Mouse (Mus musculus): ENCODE results near the gene Apoa2. TPM values are rescaled to one million over a fixed set of nuclear protein-coding genes. Genes with fewer than 3 reads are reported as not detected.

Apoa2 gene
- polyA plus RNA-seq, 1 experiment from 2014 or later: 11.9 TPM

GRCm38 (mm10) chr1:171230215-171230614 is 5.4 kb downstream of the Apoa2 start:
- H3K36me3 ChIP-seq (ENCODE audit: control insufficient read depth, insufficient read depth): peaks cover 13% of the 10 kb centered on the region
- no peak overlapping the region for H3K27ac ChIP-seq (ENCODE audit: low read length)
- H3K9me3 ChIP-seq (replicated peaks; ENCODE audit: control insufficient read depth, low read length): no peaks in the 10 kb centered on the region
- H3K4me2 ChIP-seq (ENCODE audit: low read depth, low read length): no peak overlapping the region
- 79% methylated on average over 3 of the region's 3 CpGs for WGBS
- ATAC-seq (replicated peaks; ENCODE audit: extremely low read depth, insufficient read depth, low FRiP score): no peak
- no peaks in the 10 kb centered on the region for H3K27me3 ChIP-seq (ENCODE audit: control insufficient read depth, insufficient read depth, low read length)
- H3K4me1 ChIP-seq (ENCODE audit: control insufficient read depth, insufficient read depth, low read length): no peaks in the 10 kb centered on the region
- no peak overlapping the region for H3K9ac ChIP-seq (ENCODE audit: low read length)
- H3K4me3 ChIP-seq (ENCODE audit: low read length): no peak overlapping the region

DNA sequence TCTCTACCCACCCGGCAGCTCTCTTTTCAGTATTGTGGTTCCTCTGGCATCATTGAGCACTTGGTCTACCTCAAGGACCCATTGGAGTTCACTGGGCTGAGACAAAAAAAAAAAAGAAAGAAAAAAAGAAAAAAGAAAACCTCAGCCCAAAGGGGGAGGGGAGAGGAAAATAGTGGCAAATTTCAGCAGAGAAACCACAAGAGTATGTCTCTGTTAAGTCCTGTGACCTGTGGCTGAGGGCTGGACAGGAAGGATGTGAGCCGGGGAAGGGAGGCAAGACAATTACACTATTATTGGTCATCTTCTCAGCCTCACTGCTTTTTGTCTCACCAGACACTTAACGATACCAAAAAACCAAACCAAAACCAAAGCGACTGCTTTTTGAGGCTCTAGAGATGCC is 7.0 kb downstream of the Apoa2 start:
- H3K9me3 ChIP-seq (replicated peaks; ENCODE audit: control insufficient read depth, low read length): no peaks in the 10 kb centered on the region
- no peak overlapping the region for H3K27ac ChIP-seq (ENCODE audit: low read length)
- ATAC-seq (replicated peaks; ENCODE audit: extremely low read depth, insufficient read depth, low FRiP score): no peak
- H3K4me2 ChIP-seq (ENCODE audit: low read depth, low read length): no peak overlapping the region
- H3K4me3 ChIP-seq (ENCODE audit: low read length): no peak overlapping the region
- H3K4me1 ChIP-seq (ENCODE audit: control insufficient read depth, insufficient read depth, low read length): peaks cover 8% of the 10 kb centered on the region
- H3K9ac ChIP-seq (ENCODE audit: low read length): no peak overlapping the region
- peaks cover 28% of the 10 kb centered on the region for H3K36me3 ChIP-seq (ENCODE audit: control insufficient read depth, insufficient read depth)
- 63% methylated on average over 4 of the region's 4 CpGs for WGBS
- no peaks in the 10 kb centered on the region for H3K27me3 ChIP-seq (ENCODE audit: control insufficient read depth, insufficient read depth, low read length)

GRCm38 (mm10) chr1:171232348-171232747 is 7.5 kb downstream of the Apoa2 start:
- Histone ChIP-seq H3K4me3 (ENCODE audit: low read length) (no peak overlapping the region), H3K27ac (ENCODE audit: low read length) (no peak overlapping the region), H3K36me3 (ENCODE audit: control insufficient read depth, insufficient read depth) (peaks cover 33% of the 10 kb centered on the region), H3K9ac (ENCODE audit: low read length) (no peak overlapping the region), H3K4me1 (ENCODE audit: control insufficient read depth, insufficient read depth, low read length) (peaks cover 8% of the 10 kb centered on the region), H3K4me2 (ENCODE audit: low read depth, low read length) (no peak overlapping the region), H3K27me3 (ENCODE audit: control insufficient read depth, insufficient read depth, low read length) (no peaks in the 10 kb centered on the region), H3K9me3 (replicated peaks; ENCODE audit: control insufficient read depth, low read length) (no peaks in the 10 kb centered on the region)
- 80% methylated on average over 5 of the region's 5 CpGs for WGBS
- no peak for ATAC-seq (replicated peaks; ENCODE audit: extremely low read depth, insufficient read depth, low FRiP score)

- WGBS: 57% methylated on average over 12 of the region's 12 CpGs
These were observed 8.2 kb downstream of the Apoa2 start for GRCm38 (mm10) chr1:171232800-171233730.

GRCm38 (mm10) chr1:171234126-171234525 is 9.3 kb downstream of the Apoa2 start, which contains the start of gene Fcer1g:
Fcer1g (minus strand) TSS chr1:171234365.
- 84% methylated on average over 14 of the region's 14 CpGs for WGBS
- Histone ChIP-seq H3K27ac (ENCODE audit: low read length) (peak within 1 kb of the TSS; percentile 11; the same call in 1 of the 2 replicates), H3K4me3 (ENCODE audit: low read length) (no peak within 1 kb of the TSS), H3K4me2 (ENCODE audit: low read depth, low read length) (no peak within 1 kb of the TSS), H3K9me3 (replicated peaks; ENCODE audit: control insufficient read depth, low read length) (no peaks in the 10 kb centered on the region), H3K4me1 (ENCODE audit: control insufficient read depth, insufficient read depth, low read length) (peaks cover 8% of the 10 kb centered on the region), H3K36me3 (ENCODE audit: control insufficient read depth, insufficient read depth) (peaks cover 50% of the 10 kb centered on the region), H3K27me3 (ENCODE audit: control insufficient read depth, insufficient read depth, low read length) (no peaks in the 10 kb centered on the region), H3K9ac (ENCODE audit: low read length) (no peak within 1 kb of the TSS)
- ATAC-seq (replicated peaks; ENCODE audit: extremely low read depth, insufficient read depth, low FRiP score): no peak

More at GRCm38 (mm10) chr1:171232800-171233730, 8.2 kb downstream of the Apoa2 start:
- Histone ChIP-seq H3K4me2 (ENCODE audit: low read depth, low read length) (no peak overlapping the region), H3K9me3 (replicated peaks; ENCODE audit: control insufficient read depth, low read length) (no peaks in the 10 kb centered on the region), H3K36me3 (ENCODE audit: control insufficient read depth, insufficient read depth) (peaks cover 40% of the 10 kb centered on the region), H3K4me3 (ENCODE audit: low read length) (no peak overlapping the region), H3K27ac (ENCODE audit: low read length) (peak overlapping the region; percentile 9; the same call in 1 of the 2 replicates), H3K4me1 (ENCODE audit: control insufficient read depth, insufficient read depth, low read length) (peaks cover 8% of the 10 kb centered on the region), H3K9ac (ENCODE audit: low read length) (no peak overlapping the region), H3K27me3 (ENCODE audit: control insufficient read depth, insufficient read depth, low read length) (no peaks in the 10 kb centered on the region)
- ATAC-seq (replicated peaks; ENCODE audit: extremely low read depth, insufficient read depth, low FRiP score): no peak

- Histone ChIP-seq H3K36me3 (ENCODE audit: control insufficient read depth, insufficient read depth) (peaks cover 52% of the 10 kb centered on the region), H3K4me1 (ENCODE audit: control insufficient read depth, insufficient read depth, low read length) (peaks cover 8% of the 10 kb centered on the region), H3K9ac (ENCODE audit: low read length) (no peak overlapping the region), H3K9me3 (replicated peaks; ENCODE audit: control insufficient read depth, low read length) (no peaks in the 10 kb centered on the region), H3K27ac (ENCODE audit: low read length) (0 out of 2 replicates have a peak overlapping the region, but pooled peaks have one; percentile 11), H3K4me3 (ENCODE audit: low read length) (no peak overlapping the region), H3K4me2 (ENCODE audit: low read depth, low read length) (no peak overlapping the region), H3K27me3 (ENCODE audit: control insufficient read depth, insufficient read depth, low read length) (no peaks in the 10 kb centered on the region)
- 93% methylated on average over 4 of the region's 4 CpGs for WGBS
- ATAC-seq (replicated peaks; ENCODE audit: extremely low read depth, insufficient read depth, low FRiP score): no peak
These were observed 9.7 kb downstream of the Apoa2 start for GRCm38 (mm10) chr1:171234538-171234937.

DNA sequence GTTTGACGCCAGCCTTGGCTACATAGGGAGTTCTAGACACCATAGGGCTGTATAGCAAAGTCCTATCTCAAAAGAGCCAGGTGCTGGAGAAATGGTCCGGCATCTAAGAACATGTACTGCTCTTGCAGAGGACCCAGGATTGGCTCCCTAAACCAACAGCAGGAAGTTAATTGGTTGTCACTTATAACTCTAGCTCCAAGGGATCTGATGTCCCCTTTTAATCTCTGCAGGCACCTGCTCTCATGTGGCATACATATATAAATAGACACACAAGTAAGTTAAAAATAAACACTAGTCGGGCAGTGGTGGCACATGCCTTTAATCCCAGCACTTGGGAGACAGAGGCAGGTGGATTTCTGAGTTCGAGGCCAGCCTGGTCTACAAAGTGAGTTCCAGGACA is 10.9 kb downstream of the Apoa2 start:
- H3K36me3 ChIP-seq (ENCODE audit: control insufficient read depth, insufficient read depth): peaks cover 54% of the 10 kb centered on the region
- H3K4me2 ChIP-seq (ENCODE audit: low read depth, low read length): no peak overlapping the region
- peak overlapping the region; percentile 61; the same call in 1 of the 2 replicates for H3K27ac ChIP-seq (ENCODE audit: low read length)
- H3K9ac ChIP-seq (ENCODE audit: low read length): no peak overlapping the region
- peaks cover 8% of the 10 kb centered on the region for H3K4me1 ChIP-seq (ENCODE audit: control insufficient read depth, insufficient read depth, low read length)
- WGBS: 45% methylated on average over 4 of the region's 4 CpGs
- H3K9me3 ChIP-seq (replicated peaks; ENCODE audit: control insufficient read depth, low read length): no peaks in the 10 kb centered on the region
- H3K27me3 ChIP-seq (ENCODE audit: control insufficient read depth, insufficient read depth, low read length): no peaks in the 10 kb centered on the region
- ATAC-seq (replicated peaks; ENCODE audit: extremely low read depth, insufficient read depth, low FRiP score): 0 out of 2 replicates have a peak, but pooled peaks have one; percentile 15
- no peak overlapping the region for H3K4me3 ChIP-seq (ENCODE audit: low read length)

GRCm38 (mm10) chr1:171237438-171237837 is 12.6 kb downstream of the Apoa2 start:
- Histone ChIP-seq H3K27me3 (ENCODE audit: control insufficient read depth, insufficient read depth, low read length) (no peaks in the 10 kb centered on the region), H3K9me3 (replicated peaks; ENCODE audit: control insufficient read depth, low read length) (no peaks in the 10 kb centered on the region), H3K27ac (ENCODE audit: low read length) (no peak overlapping the region), H3K4me2 (ENCODE audit: low read depth, low read length) (no peak overlapping the region), H3K4me3 (ENCODE audit: low read length) (no peak overlapping the region), H3K9ac (ENCODE audit: low read length) (no peak overlapping the region), H3K4me1 (ENCODE audit: control insufficient read depth, insufficient read depth, low read length) (peaks cover 8% of the 10 kb centered on the region), H3K36me3 (ENCODE audit: control insufficient read depth, insufficient read depth) (peaks cover 61% of the 10 kb centered on the region)
- 74% methylated on average over 6 of the region's 6 CpGs for WGBS
- ATAC-seq (replicated peaks; ENCODE audit: extremely low read depth, insufficient read depth, low FRiP score): no peak

GRCm38 (mm10) chr1:171238463-171238862 is 13.6 kb downstream of the Apoa2 start:
- no peak overlapping the region for H3K9ac ChIP-seq (ENCODE audit: low read length)
- peaks cover 8% of the 10 kb centered on the region for H3K4me1 ChIP-seq (ENCODE audit: control insufficient read depth, insufficient read depth, low read length)
- no peaks in the 10 kb centered on the region for H3K27me3 ChIP-seq (ENCODE audit: control insufficient read depth, insufficient read depth, low read length)
- no peak overlapping the region for H3K4me2 ChIP-seq (ENCODE audit: low read depth, low read length)
- H3K9me3 ChIP-seq (replicated peaks; ENCODE audit: control insufficient read depth, low read length): no peaks in the 10 kb centered on the region
- no peak overlapping the region for H3K4me3 ChIP-seq (ENCODE audit: low read length)
- no peak for ATAC-seq (replicated peaks; ENCODE audit: extremely low read depth, insufficient read depth, low FRiP score)
- 77% methylated on average over 14 of the region's 14 CpGs for WGBS
- H3K27ac ChIP-seq (ENCODE audit: low read length): no peak overlapping the region
- H3K36me3 ChIP-seq (ENCODE audit: control insufficient read depth, insufficient read depth): peaks cover 71% of the 10 kb centered on the region

All from heart, embryonic 16.5 days (tissue).